12 mouse cellular contexts compared by ENCODE assay signal in the genomic region with DNA sequence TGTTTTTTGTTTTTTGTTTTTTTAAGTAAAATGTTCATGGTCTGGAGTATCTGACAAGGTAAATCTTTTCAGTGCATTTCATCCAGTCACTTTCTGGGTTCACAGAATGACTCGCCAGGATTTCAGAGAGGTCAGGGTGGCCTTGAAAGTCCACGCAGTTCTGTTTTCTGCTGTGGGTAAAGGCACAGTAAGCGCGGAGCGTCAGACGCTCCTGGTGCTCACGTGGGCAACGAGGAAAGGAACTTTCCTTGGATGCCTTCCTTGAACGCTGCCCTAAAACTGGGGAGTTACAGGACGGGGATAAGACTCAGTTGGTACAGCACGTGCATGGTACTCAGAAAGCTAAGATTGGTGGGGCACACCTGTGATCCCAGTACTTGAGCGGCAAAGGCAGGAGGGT.
"Had no signal": no experiment of that assay in that cellular context is flagged by ENCODE, and none has a peak within 500 bp of the region (broad histone marks: within the 10 kb centered on the region; RNA-seq: fewer than 3 reads in every experiment).

No protein-coding gene starts in this region.

- DNase-seq: lung, adult 2 months; lung, postnatal 14 days; lung, postnatal 4 days; midbrain, embryonic 14.5 days; retina, postnatal 1 day; right cerebral cortex, adult 18-20 months; right cerebral cortex, postnatal 25 days; right cerebral cortex, postnatal 4 days; spleen, adult 18-20 months; thymus, adult 18-20 months; thymus, postnatal 14 days; thymus, postnatal 36 days had no signal
